Mouse (Mus musculus) subcutaneous adipose tissue, adult 2 months (tissue): ENCODE results near the gene Adcy9. TPM values are rescaled to one million over a fixed set of nuclear protein-coding genes. Genes with fewer than 3 reads are reported as not detected.

Experiments used
- polyA plus RNA-seq: library from polyadenylated mRNA; depleted of rRNA; stranded (reverse); fragments of >200 nt; gene quantifications from 2 replicates; pipeline ENCODE4 v1.2.3, GENCODE M21; 2012; ENCODE audit warnings: low replicate concordance; rRNA removed

The Adcy9 gene
- polyA plus RNA-seq = 9.9 and 13.3 TPM in 2 replicates

GRCm38 (mm10) chr16:4420298-4421054 is at the start of gene Adcy9:
Adcy9 (minus strand) TSS chr16:4420498.

Other genes starting within 250 kb of the Adcy9 start
- gene Crebbp, start 206.5 kb downstream of the Adcy9 start, polyA plus RNA-seq = 12.6 and 56.5 TPM in 2 replicates
- 6.5 and 7.3 TPM in 2 replicates for gene Srl, start 121.3 kb upstream of the Adcy9 start, polyA plus RNA-seq
- gene Tfap4, start 139.4 kb upstream of the Adcy9 start, polyA plus RNA-seq = 4.9 and 16.0 TPM in 2 replicates
- gene Glis2, start 174.2 kb upstream of the Adcy9 start, polyA plus RNA-seq = 22.3 and 54.0 TPM in 2 replicates
- gene Pam16, start 204.5 kb upstream of the Adcy9 start, polyA plus RNA-seq = 13.9 and 23.4 TPM in 2 replicates
- gene Vasn, start 219.4 kb upstream of the Adcy9 start, polyA plus RNA-seq = 41.7 and 46.7 TPM in 2 replicates
- gene Dnaja3, start 219.5 kb upstream of the Adcy9 start, polyA plus RNA-seq = 39.1 and 49.0 TPM in 2 replicates